Mouse (Mus musculus) liver, adult 2 months (tissue): ENCODE data around the gene L1cam.

Source experiments
- CTCF ChIP-seq: fragments of 200-500 bp; IDR thresholded peaks from 2 replicates; pipeline ENCODE4 v1.5.1; 2011; ENCODE audit warnings: low read depth, low read length, control low read depth
- POLR2A ChIP-seq: fragments of 200-500 bp; IDR thresholded peaks from 2 replicates; pipeline ENCODE4 v1.6.1; 2011; ENCODE audit warnings: low read length, control low read depth; ENCODE audit not compliant: insufficient read depth; ENCODE audit errors: extremely low read depth

DNA sequence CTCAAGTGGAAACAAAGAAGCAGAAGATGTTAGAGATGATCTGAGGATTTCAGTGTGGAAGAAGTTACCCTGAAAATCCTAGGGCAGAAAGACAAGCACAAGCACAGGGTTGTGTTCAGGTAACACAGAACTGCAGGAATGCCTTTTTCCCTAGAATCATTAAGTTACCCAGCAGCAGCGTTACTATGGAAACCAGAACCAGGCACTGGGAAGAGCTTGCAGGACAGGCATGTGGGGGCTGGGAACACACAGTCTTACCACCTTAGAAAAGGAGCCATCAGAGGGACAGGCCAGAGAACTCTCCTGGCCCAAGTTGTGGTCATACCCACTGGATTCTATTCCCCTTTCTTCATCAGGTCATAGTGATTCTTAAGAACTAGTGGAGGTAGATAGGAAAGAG, 90.1 kb downstream of the L1cam start:
- TF ChIP-seq POLR2A, result no peak
- TF ChIP-seq CTCF, result no peak
